Mouse (Mus musculus): ENCODE results near the gene Iapp. TPM values are rescaled to one million over a fixed set of nuclear protein-coding genes. Genes with fewer than 3 reads are reported as not detected.

The Iapp gene
- total and polyA plus RNA-seq, 3 experiments = not detected

DNA sequence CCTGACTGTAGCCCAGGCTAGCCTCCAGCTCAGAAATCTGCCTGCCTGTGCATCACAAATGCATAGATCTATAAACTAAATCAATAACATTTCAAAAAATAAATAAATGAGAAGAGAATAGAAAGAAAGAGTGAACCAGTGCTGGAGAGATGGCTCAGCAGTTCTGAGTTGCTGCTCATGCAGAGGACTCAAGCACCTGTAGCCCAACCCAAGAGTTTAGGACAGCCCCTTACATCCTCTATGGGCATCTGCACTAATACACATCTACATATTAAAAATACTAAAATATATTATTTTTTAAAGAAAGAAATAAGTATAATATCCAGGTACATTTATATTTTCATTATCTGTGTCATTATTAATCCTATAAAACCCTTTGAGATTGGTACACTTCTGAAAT is 6.9 kb downstream of the Iapp start:
- in situ Hi-C loops (cut with MboI; ENCODE audit: low pct_ligation_motif_present, low pct_unique_long_range_greater_than_20kb, low sequenced_read_pairs) (no loop called here), dilution Hi-C loops (cut with MboI; ENCODE audit: extremely low pct_ligation_motif_present, extremely low pct_unique_long_range_greater_than_20kb, low sequenced_read_pairs) (no loop called here)
- Histone ChIP-seq H3K4me1 (ENCODE audit: control insufficient read depth in 1 of 2, insufficient read depth in 2 of 2) (no peaks in the 10 kb centered on the region), H3K4me2 (ENCODE audit: insufficient read depth, low read depth, poor library complexity, severe bottlenecking) (no peak overlapping the region), H3K27ac (ENCODE audit: insufficient read depth, low read depth) (no peak overlapping the region), H3K4me3 (replicated peaks in 1 of 3; ENCODE audit: low read depth in 2 of 3, low read length in 2 of 3, poor library complexity in 1 of 3) (no peak overlapping the region), H3K9ac (ENCODE audit: insufficient read depth, low read depth) (no peak overlapping the region), H3K9me3 (replicated peaks; ENCODE audit: low read length) (peaks cover 2% of the 10 kb centered on the region), H3K79me2 (replicated peaks; ENCODE audit: control insufficient read depth, extremely low read depth, insufficient read depth, poor library complexity, severe bottlenecking) (no peaks in the 10 kb centered on the region), H3K27me3 (replicated peaks) (no peaks in the 10 kb centered on the region), H3K36me3 (replicated peaks in 1 of 2; ENCODE audit: control insufficient read depth in 1 of 2, insufficient read depth in 1 of 2, low read length in 1 of 2) (no peaks in the 10 kb centered on the region)
- DNase-seq (ENCODE audit: extremely low read depth) = no peak
- TF ChIP-seq POLR2A (IDR thresholded peaks at IDR 0.05; ENCODE audit: low read depth, low read length) (no peak), JUN (IDR thresholded peaks at IDR 0.05; ENCODE audit: insufficient read depth, low read depth, low read length) (no peak), NRF1 (IDR thresholded peaks at IDR 0.05; ENCODE audit: low read depth, low read length) (no peak), HCFC1 (IDR thresholded peaks at IDR 0.05; ENCODE audit: low read depth, low read length) (no peak), ZNF384 (IDR thresholded peaks at IDR 0.05; ENCODE audit: low read depth, low read length) (no peak), BHLHE40 (IDR thresholded peaks at IDR 0.05; ENCODE audit: low read depth, low read length) (no peak), ZMIZ1 (IDR thresholded peaks at IDR 0.05; ENCODE audit: low read depth, low read length) (no peak), RCOR1 (conservative IDR thresholded peaks at IDR 0.05; ENCODE audit: low read depth, low read length) (no peak), PAX5 (IDR thresholded peaks at IDR 0.05; ENCODE audit: low read length) (no peak), TBP (conservative IDR thresholded peaks at IDR 0.05; ENCODE audit: low read depth, low read length) (no peak), JUND (conservative IDR thresholded peaks at IDR 0.05; ENCODE audit: low read depth, low read length) (no peak), MAX (IDR thresholded peaks at IDR 0.05; ENCODE audit: low read length) (no peak), ETS1 (conservative IDR thresholded peaks at IDR 0.05; ENCODE audit: low read depth, low read length) (no peak), ZC3H11A (IDR thresholded peaks at IDR 0.05; ENCODE audit: low read depth, low read length) (no peak), SMC3 (IDR thresholded peaks at IDR 0.05; ENCODE audit: low read depth, low read length) (no peak)

DNA sequence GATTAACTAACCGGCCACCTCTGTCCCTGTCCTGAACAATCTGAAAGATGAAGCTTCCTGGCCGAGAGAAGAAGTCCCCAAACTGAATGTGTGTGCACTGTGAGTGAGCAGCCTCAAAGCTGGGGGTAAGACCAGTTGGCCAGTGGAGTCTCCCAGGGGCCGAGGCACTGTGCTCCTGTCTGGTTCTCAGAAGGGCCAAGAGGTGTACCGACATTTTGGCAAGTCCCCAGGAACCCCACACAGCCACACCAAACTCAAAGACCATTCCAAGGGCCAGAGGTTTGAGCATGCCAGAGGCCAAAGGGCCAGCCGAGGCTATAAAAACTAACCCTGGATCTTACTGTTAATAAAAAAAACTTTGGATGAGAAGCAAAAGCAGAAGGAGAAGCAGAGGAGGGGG is 16.1 kb downstream of the Iapp start:
- dilution Hi-C loops (cut with MboI; ENCODE audit: extremely low pct_ligation_motif_present, extremely low pct_unique_long_range_greater_than_20kb, low sequenced_read_pairs) (no loop called here), in situ Hi-C loops (cut with MboI; ENCODE audit: low pct_ligation_motif_present, low pct_unique_long_range_greater_than_20kb, low sequenced_read_pairs) (no loop called here)
- H3K27me3 ChIP-seq (replicated peaks) = no peaks in the 10 kb centered on the region
- H3K4me1 ChIP-seq (ENCODE audit: control insufficient read depth in 1 of 2, insufficient read depth in 2 of 2) = no peaks in the 10 kb centered on the region
- H3K27ac ChIP-seq (ENCODE audit: insufficient read depth, low read depth) = no peak overlapping the region
- H3K9me3 ChIP-seq (replicated peaks; ENCODE audit: low read length) = peaks cover 2% of the 10 kb centered on the region
- no peak for DNase-seq (ENCODE audit: extremely low read depth)
- H3K36me3 ChIP-seq (replicated peaks in 1 of 2; ENCODE audit: control insufficient read depth in 1 of 2, insufficient read depth in 1 of 2, low read length in 1 of 2) = no peaks in the 10 kb centered on the region
- TF ChIP-seq ELF1 (IDR thresholded peaks at IDR 0.05; ENCODE audit: low read depth, low read length) (no peak), CHD2 (IDR thresholded peaks at IDR 0.05; ENCODE audit: low read length) (no peak), TCF12 (IDR thresholded peaks at IDR 0.05; ENCODE audit: low read depth, low read length) (no peak), JUND (conservative IDR thresholded peaks at IDR 0.05; ENCODE audit: low read depth, low read length) (no peak), NRF1 (IDR thresholded peaks at IDR 0.05; ENCODE audit: low read depth, low read length) (no peak), MYC (IDR thresholded peaks at IDR 0.05; ENCODE audit: low read depth, low read length) (no peak), USF1 (IDR thresholded peaks at IDR 0.05; ENCODE audit: low read depth, low read length) (no peak), UBTF (IDR thresholded peaks at IDR 0.05; ENCODE audit: low read depth, low read length) (no peak), CTCF (conservative IDR thresholded peaks at IDR 0.05 in 1 of 2, IDR thresholded peaks at IDR 0.05 in 1 of 2; ENCODE audit: low read depth in 2 of 2, low read length in 2 of 2) (no peak), NELFE (IDR thresholded peaks at IDR 0.05; ENCODE audit: low read depth, low read length) (no peak), ZKSCAN1 (IDR thresholded peaks at IDR 0.05; ENCODE audit: borderline replicate concordance, low read depth, low read length) (no peak), PAX5 (IDR thresholded peaks at IDR 0.05; ENCODE audit: low read length) (no peak), TBP (conservative IDR thresholded peaks at IDR 0.05; ENCODE audit: low read depth, low read length) (no peak)
- no peak overlapping the region for H3K4me3 ChIP-seq (replicated peaks in 1 of 3; ENCODE audit: low read depth in 2 of 3, low read length in 2 of 3, poor library complexity in 1 of 3)
- no peak overlapping the region for H3K9ac ChIP-seq (ENCODE audit: insufficient read depth, low read depth)
- H3K79me2 ChIP-seq (replicated peaks; ENCODE audit: control insufficient read depth, extremely low read depth, insufficient read depth, poor library complexity, severe bottlenecking) = no peaks in the 10 kb centered on the region
- H3K4me2 ChIP-seq (ENCODE audit: insufficient read depth, low read depth, poor library complexity, severe bottlenecking) = no peak overlapping the region
